Mouse (Mus musculus) neural tube, embryonic 12.5 days (tissue): ENCODE measurements around the gene Tbl1x. TPM values are rescaled to one million over a fixed set of nuclear protein-coding genes. Genes with fewer than 3 reads are reported as not detected.

Source experiments
- ATAC-seq: fragments of 200-750 bp; cut with Nextera tagmentation; 2 replicates; pipeline ENCODE4 v1.8.0; 2017; ENCODE audit warnings: low read depth, mild to moderate bottlenecking, moderate TSS enrichment, moderate library complexity; ENCODE audit not compliant: low FRiP score
- H3K27ac ChIP-seq: fragments of 300-500 bp; sonication (generic); 2 replicates; pipeline ENCODE4 v1.5.1; 2016
- H3K27me3 ChIP-seq: fragments of 300-500 bp; sonication (generic); replicated peaks from 2 replicates; pipeline ENCODE4 v1.6.1; 2016; ENCODE audit warnings: mild to moderate bottlenecking
- H3K36me3 ChIP-seq: fragments of 300-500 bp; sonication (generic); 2 replicates; pipeline ENCODE4 v1.6.1; 2016; ENCODE audit warnings: mild to moderate bottlenecking
- H3K4me1 ChIP-seq: fragments of 300-500 bp; sonication (generic); 2 replicates; pipeline ENCODE4 v1.6.1; 2016
- H3K4me2 ChIP-seq: fragments of 300-500 bp; sonication (generic); replicated peaks from 2 replicates; pipeline ENCODE4 v1.6.1; 2016; ENCODE audit warnings: mild to moderate bottlenecking
- H3K4me3 ChIP-seq: fragments of 300-500 bp; sonication (generic); 2 replicates; pipeline ENCODE4 v1.5.1; 2016
- H3K9ac ChIP-seq: fragments of 300-500 bp; sonication (generic); 2 replicates; pipeline ENCODE4 v1.6.1; 2016; ENCODE audit warnings: mild to moderate bottlenecking
- H3K9me3 ChIP-seq: fragments of 300-500 bp; sonication (generic); 2 replicates; pipeline ENCODE4 v1.6.1; 2016; ENCODE audit warnings: mild to moderate bottlenecking
- WGBS: fragments of 180-500 bp; shearing (Covaris S2); methylation state at CpG from one replicate; pipeline ENCODE4 v1.1.7; 2016; 5-methylcytosine and 5-hydroxymethylcytosine counted together
- polyA plus RNA-seq: library from polyadenylated mRNA; unstranded; fragments of >200 nt; fragmentation: Nextera tagmentation; extraction: Ambion mirVana; gene quantifications from 2 replicates; pipeline ENCODE4 v1.2.1, GENCODE M21; 2016

The Tbl1x gene
- polyA plus RNA-seq, 1 experiment from 2014 or later: 56.2 TPM

GRCm38 (mm10) chrX:77579964-77580363 is 69.2 kb downstream of the Tbl1x start:
- no peaks in the 10 kb centered on the region for H3K9me3 ChIP-seq
- no peak for ATAC-seq
- H3K4me3 ChIP-seq: no peak overlapping the region
- H3K4me2 ChIP-seq: no peak overlapping the region
- no peaks in the 10 kb centered on the region for H3K36me3 ChIP-seq
- WGBS: 80% methylated on average over 4 of the region's 4 CpGs
- H3K4me1 ChIP-seq: no peaks in the 10 kb centered on the region
- H3K27ac ChIP-seq: no peak overlapping the region
- H3K27me3 ChIP-seq: no peaks in the 10 kb centered on the region
- no peak overlapping the region for H3K9ac ChIP-seq

DNA sequence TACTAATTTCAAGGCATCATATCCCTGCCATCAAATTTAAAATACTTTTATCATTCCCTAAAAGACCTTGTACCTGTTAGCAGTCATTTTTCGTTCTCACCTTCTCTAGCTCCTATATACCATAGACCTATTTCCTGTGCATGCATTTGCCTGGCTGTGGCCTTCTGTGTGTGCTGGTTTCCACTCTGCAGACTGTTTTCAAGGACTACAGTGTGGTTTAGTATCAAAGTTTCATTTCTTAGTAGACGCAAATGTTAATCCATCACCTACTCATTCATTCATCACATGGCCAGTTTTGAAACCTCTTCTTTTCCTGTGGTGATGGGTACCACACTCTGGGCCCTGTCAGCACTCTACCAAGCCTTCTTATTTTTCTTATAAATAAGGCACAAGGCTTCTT is 75.2 kb downstream of the Tbl1x start:
- Histone ChIP-seq H3K9ac (no peak overlapping the region), H3K4me3 (no peak overlapping the region), H3K9me3 (no peaks in the 10 kb centered on the region), H3K4me2 (no peak overlapping the region), H3K4me1 (no peaks in the 10 kb centered on the region), H3K27me3 (no peaks in the 10 kb centered on the region), H3K27ac (no peak overlapping the region), H3K36me3 (no peaks in the 10 kb centered on the region)
- WGBS: 98% methylated on average over 2 of the region's 2 CpGs
- no peak for ATAC-seq

DNA sequence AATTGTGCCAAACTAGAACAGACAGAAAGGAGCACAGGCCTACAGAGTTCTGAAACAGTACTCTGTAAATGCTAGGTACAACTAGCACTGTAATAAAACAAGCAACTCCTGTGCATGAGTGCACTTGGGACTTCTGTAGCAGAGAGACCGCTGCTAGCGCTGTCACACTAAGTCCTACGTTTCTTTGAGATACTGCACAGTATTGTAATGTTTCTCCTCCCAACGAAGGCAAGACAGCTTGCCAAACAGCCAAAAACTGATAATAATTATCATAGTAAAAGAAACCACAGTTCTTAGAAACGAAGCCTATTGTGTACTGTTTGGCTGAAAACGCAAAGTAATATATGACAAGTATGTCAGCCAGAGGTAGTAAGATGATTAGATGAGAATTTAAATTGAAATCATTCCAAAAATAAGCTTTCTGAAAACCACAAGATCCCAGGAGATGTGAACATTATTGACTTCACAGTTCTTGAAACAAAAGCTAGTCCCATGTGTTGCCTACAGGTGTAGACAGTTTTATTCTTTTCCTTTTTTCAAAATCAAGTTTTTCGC is 83.9 kb downstream of the Tbl1x start:
- no peak for ATAC-seq
- 89% methylated on average over 7 of the region's 7 CpGs for WGBS
- H3K27me3 ChIP-seq: no peaks in the 10 kb centered on the region
- no peaks in the 10 kb centered on the region for H3K9me3 ChIP-seq
- H3K36me3 ChIP-seq: no peaks in the 10 kb centered on the region
- no peak overlapping the region for H3K9ac ChIP-seq
- H3K4me1 ChIP-seq: no peaks in the 10 kb centered on the region
- H3K4me2 ChIP-seq: no peak overlapping the region
- no peak overlapping the region for H3K27ac ChIP-seq
- H3K4me3 ChIP-seq: no peak overlapping the region

GRCm38 (mm10) chrX:77597674-77598073 is 86.9 kb downstream of the Tbl1x start:
- H3K4me1 ChIP-seq: no peaks in the 10 kb centered on the region
- no peaks in the 10 kb centered on the region for H3K9me3 ChIP-seq
- H3K4me2 ChIP-seq: no peak overlapping the region
- no peak overlapping the region for H3K27ac ChIP-seq
- no peak overlapping the region for H3K4me3 ChIP-seq
- no peak overlapping the region for H3K9ac ChIP-seq
- H3K27me3 ChIP-seq: no peaks in the 10 kb centered on the region
- H3K36me3 ChIP-seq: no peaks in the 10 kb centered on the region
- ATAC-seq: no peak

DNA sequence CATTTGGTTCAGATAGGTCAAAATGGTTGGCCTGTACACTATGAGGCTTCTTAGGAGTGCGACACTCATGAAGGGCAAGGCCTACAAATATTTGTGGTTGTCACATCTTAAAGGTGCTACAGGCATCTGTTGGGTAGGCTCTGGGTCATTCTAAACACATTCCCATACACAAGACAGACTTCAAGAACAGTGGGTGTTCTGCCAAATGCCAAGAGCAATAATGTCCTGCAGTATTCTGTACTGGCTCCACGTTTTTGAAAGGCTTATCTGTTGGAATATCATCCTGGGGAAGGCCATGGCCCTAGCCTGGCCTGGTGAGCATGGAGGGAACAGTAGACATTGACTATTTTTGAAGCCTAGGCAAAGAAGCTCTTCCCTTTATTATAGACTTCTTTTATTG is 87.9 kb downstream of the Tbl1x start:
- WGBS: 75% methylated on average over 2 of the region's 2 CpGs
- no peak overlapping the region for H3K4me3 ChIP-seq
- no peaks in the 10 kb centered on the region for H3K36me3 ChIP-seq
- no peak overlapping the region for H3K27ac ChIP-seq
- no peaks in the 10 kb centered on the region for H3K9me3 ChIP-seq
- H3K4me2 ChIP-seq: no peak overlapping the region
- no peak for ATAC-seq
- H3K9ac ChIP-seq: no peak overlapping the region
- no peaks in the 10 kb centered on the region for H3K4me1 ChIP-seq
- H3K27me3 ChIP-seq: no peaks in the 10 kb centered on the region

GRCm38 (mm10) chrX:77603496-77604258 is 92.9 kb downstream of the Tbl1x start:
- H3K4me3 ChIP-seq: no peak overlapping the region
- H3K36me3 ChIP-seq: no peaks in the 10 kb centered on the region
- no peaks in the 10 kb centered on the region for H3K9me3 ChIP-seq
- H3K4me1 ChIP-seq: no peaks in the 10 kb centered on the region
- no peak overlapping the region for H3K27ac ChIP-seq
- WGBS: 97% methylated on average over 2 of the region's 2 CpGs
- no peaks in the 10 kb centered on the region for H3K27me3 ChIP-seq
- no peak for ATAC-seq
- H3K9ac ChIP-seq: no peak overlapping the region
- no peak overlapping the region for H3K4me2 ChIP-seq

- Histone ChIP-seq H3K4me2 (no peak overlapping the region), H3K27ac (no peak overlapping the region), H3K4me1 (no peaks in the 10 kb centered on the region), H3K9me3 (no peaks in the 10 kb centered on the region), H3K36me3 (no peaks in the 10 kb centered on the region), H3K9ac (no peak overlapping the region), H3K4me3 (no peak overlapping the region), H3K27me3 (no peaks in the 10 kb centered on the region)
- WGBS: 59% methylated on average over 1 of the region's 1 CpGs
- no peak for ATAC-seq
These were observed 96.7 kb downstream of the Tbl1x start for GRCm38 (mm10) chrX:77607488-77607887.

DNA sequence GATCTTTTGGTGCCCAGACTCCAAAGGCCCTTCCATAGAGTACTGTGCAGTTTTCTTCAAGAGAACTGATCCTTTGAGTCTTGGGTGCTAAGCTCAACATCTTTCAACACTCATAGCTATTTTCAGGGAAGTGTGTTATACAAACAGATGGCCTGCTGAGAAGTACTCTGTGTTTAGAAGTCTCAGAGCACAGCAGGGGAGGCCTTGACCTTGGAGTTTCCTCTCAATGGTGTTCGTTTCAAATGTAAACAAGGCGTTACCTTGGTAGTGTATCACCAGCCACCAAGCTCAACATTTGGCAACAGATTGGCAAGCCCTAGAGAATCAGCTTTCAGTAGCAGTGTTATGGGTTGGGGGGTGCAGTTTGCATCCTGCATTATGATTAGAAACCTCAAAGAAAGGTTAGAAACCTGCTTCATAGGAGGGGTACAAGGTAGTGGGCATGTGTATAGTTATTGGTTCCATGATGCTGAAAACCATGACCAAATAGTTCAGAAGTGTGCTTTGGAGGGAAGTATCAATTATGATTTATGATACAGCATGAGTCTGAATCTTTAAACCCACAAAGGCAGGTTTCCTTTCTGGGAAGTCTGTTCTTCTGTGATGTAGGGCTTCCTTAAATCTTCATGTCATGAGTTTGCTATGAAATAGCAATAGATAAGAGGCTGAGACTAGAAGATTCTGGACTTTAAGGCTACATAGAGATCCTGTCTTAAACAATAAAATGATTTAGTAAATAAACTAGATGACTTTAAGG is 98.3 kb downstream of the Tbl1x start:
- WGBS: 57% methylated on average over 2 of the region's 2 CpGs
- Histone ChIP-seq H3K4me3 (no peak overlapping the region), H3K9ac (no peak overlapping the region), H3K4me1 (no peaks in the 10 kb centered on the region), H3K27ac (no peak overlapping the region), H3K9me3 (no peaks in the 10 kb centered on the region), H3K27me3 (no peaks in the 10 kb centered on the region), H3K4me2 (no peak overlapping the region), H3K36me3 (no peaks in the 10 kb centered on the region)
- no peak for ATAC-seq

DNA sequence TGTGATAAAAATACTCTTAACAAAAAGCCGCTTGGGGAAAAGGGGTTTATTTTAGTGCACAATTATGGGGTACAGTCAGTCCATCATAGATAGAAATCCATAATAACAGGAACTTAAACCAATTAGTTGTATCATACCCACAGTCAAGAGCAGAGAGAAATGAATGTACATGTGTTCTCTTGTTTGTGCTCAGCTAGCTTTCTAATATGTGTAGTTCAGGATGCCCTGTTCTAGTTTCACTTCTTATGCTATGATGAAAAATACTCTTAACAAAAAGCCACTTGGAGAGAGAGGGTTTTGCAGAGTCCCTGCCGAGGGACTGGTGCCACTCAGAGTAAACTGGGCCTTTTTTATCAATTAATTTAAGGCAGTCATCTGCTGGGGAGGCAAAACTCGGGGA is 101.1 kb downstream of the Tbl1x start:
- Histone ChIP-seq H3K4me1 (no peaks in the 10 kb centered on the region), H3K9me3 (no peaks in the 10 kb centered on the region), H3K4me3 (no peak overlapping the region), H3K4me2 (no peak overlapping the region), H3K36me3 (no peaks in the 10 kb centered on the region), H3K9ac (no peak overlapping the region), H3K27me3 (no peaks in the 10 kb centered on the region), H3K27ac (no peak overlapping the region)
- WGBS: 78% methylated on average over 3 of the region's 3 CpGs
- ATAC-seq: no peak

- Histone ChIP-seq H3K27ac (no peak overlapping the region), H3K4me3 (no peak overlapping the region), H3K9me3 (no peaks in the 10 kb centered on the region), H3K4me2 (no peak overlapping the region), H3K27me3 (no peaks in the 10 kb centered on the region), H3K4me1 (no peaks in the 10 kb centered on the region), H3K36me3 (no peaks in the 10 kb centered on the region), H3K9ac (no peak overlapping the region)
- ATAC-seq: no peak
- 94% methylated on average over 1 of the region's 1 CpGs for WGBS
These were observed 102.2 kb downstream of the Tbl1x start for GRCm38 (mm10) chrX:77613041-77613440.

DNA sequence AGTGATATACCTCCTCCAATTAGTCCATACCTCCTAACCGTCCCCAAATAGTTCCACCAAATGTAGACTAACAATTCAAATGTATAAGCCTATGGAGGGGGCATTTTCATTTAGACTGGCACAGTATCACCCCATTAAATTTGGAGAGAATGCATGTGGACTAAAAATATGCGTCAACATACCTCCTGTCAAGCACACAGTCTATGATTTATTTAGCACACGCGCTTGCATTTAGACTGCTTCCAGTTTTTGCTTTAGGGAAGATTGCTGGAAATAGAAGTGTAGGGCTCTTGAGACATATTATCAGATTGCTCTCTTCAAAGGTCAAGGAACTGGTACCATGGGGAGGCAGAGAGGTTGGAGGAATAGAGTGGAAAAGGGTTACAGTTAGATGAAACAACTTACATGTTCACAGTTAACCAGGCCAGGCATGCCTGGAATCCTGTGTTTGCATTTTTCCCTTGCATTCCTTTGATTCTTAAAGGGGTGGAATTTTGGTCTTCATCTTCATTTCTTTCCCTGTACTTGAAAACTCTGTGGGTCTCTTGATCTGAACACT is 105.0 kb downstream of the Tbl1x start:
- ATAC-seq: no peak
- H3K4me1 ChIP-seq: no peaks in the 10 kb centered on the region
- no peak overlapping the region for H3K4me3 ChIP-seq
- no peaks in the 10 kb centered on the region for H3K27me3 ChIP-seq
- no peaks in the 10 kb centered on the region for H3K9me3 ChIP-seq
- H3K27ac ChIP-seq: no peak overlapping the region
- H3K36me3 ChIP-seq: no peaks in the 10 kb centered on the region
- H3K4me2 ChIP-seq: no peak overlapping the region
- WGBS: 78% methylated on average over 4 of the region's 4 CpGs
- no peak overlapping the region for H3K9ac ChIP-seq

GRCm38 (mm10) chrX:77617368-77618144 is 106.7 kb downstream of the Tbl1x start:
- Histone ChIP-seq H3K4me1 (no peaks in the 10 kb centered on the region), H3K4me2 (no peak overlapping the region), H3K9me3 (no peaks in the 10 kb centered on the region), H3K27me3 (no peaks in the 10 kb centered on the region), H3K27ac (no peak overlapping the region), H3K4me3 (no peak overlapping the region), H3K9ac (no peak overlapping the region), H3K36me3 (no peaks in the 10 kb centered on the region)
- ATAC-seq: no peak
- WGBS: 89% methylated on average over 6 of the region's 6 CpGs
